Mouse (Mus musculus): Measurements from ENCODE around the gene D17H6S53E. TPM values are rescaled to one million over a fixed set of nuclear protein-coding genes. Genes with fewer than 3 reads are reported as not detected.
A peak's percentile ranks its signal among the peaks of the same experiment; 100 is the strongest.

The D17H6S53E gene
- polyA plus RNA-seq, 1 experiment from 2014 or later, result 16.3 TPM

GRCm38 (mm10) chr17:35125578-35125977 is 595 bp upstream of the D17H6S53E start:
- Histone ChIP-seq H3K4me1 (ENCODE audit: insufficient read depth, low read depth, low read length) (peaks cover 15% of the 10 kb centered on the region), H3K27me3 (replicated peaks; ENCODE audit: insufficient read depth, low read length) (no peaks in the 10 kb centered on the region), H3K4me2 (replicated peaks; ENCODE audit: low read depth, low read length) (peak overlapping the region; percentile 81), H3K27ac (ENCODE audit: low read length) (peak overlapping the region; percentile 92), H3K9me3 (ENCODE audit: low read length) (no peaks in the 10 kb centered on the region), H3K4me3 (ENCODE audit: low read depth, low read length) (peak overlapping the region; percentile 62), H3K9ac (replicated peaks; ENCODE audit: low read depth) (peak overlapping the region; percentile 68), H3K36me3 (ENCODE audit: insufficient read depth, low read length) (no peaks in the 10 kb centered on the region)
- WGBS, result 15% methylated on average over 6 of the region's 6 CpGs
- TF ChIP-seq EP300 (IDR thresholded peaks at IDR 0.05) (no peak), CTCF (IDR thresholded peaks at IDR 0.05) (no peak)
- DNase-seq (ENCODE audit: low spot score), result peak; percentile 53
- ATAC-seq, result no peak

DNA sequence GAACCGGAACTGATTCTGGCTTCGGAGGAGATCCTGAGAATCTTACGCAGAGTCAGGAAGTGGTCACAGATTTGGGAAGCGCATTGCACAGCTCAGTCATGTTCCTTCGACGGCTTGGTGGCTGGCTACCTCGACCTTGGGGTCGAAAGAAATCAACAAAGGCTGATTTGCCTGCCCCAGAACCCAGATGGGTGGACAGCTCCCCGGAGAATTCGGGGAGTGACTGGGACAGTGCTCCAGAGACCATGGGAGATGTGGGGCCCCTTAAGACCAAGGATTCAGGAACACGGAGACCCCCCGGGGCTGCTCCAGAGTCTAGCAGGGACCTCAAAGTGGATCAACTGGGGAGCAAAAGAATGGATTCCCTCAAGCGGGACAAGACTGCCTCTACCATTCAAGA is 844 bp downstream of the D17H6S53E start:
- no peaks in the 10 kb centered on the region for H3K9me3 ChIP-seq (ENCODE audit: low read length)
- 52% methylated on average over 13 of the region's 13 CpGs for WGBS
- H3K4me1 ChIP-seq (ENCODE audit: insufficient read depth, low read depth, low read length), result peaks cover 15% of the 10 kb centered on the region
- no peaks in the 10 kb centered on the region for H3K36me3 ChIP-seq (ENCODE audit: insufficient read depth, low read length)
- H3K27ac ChIP-seq (ENCODE audit: low read length), result peak overlapping the region; percentile 92; the same call in 1 of the 2 replicates
- DNase-seq (ENCODE audit: low spot score), result peak; percentile 24
- peak overlapping the region; percentile 68 for H3K9ac ChIP-seq (replicated peaks; ENCODE audit: low read depth)
- H3K4me3 ChIP-seq (ENCODE audit: low read depth, low read length), result peak overlapping the region; percentile 62
- no peak for TF ChIP-seq EP300 (IDR thresholded peaks at IDR 0.05)
- no peak for ATAC-seq
- H3K4me2 ChIP-seq (replicated peaks; ENCODE audit: low read depth, low read length), result peak overlapping the region; percentile 81
- no peaks in the 10 kb centered on the region for H3K27me3 ChIP-seq (replicated peaks; ENCODE audit: insufficient read depth, low read length)

GRCm38 (mm10) chr17:35128996-35129395 is 2.8 kb downstream of the D17H6S53E start:
- Histone ChIP-seq H3K9me3 (ENCODE audit: low read length) (no peaks in the 10 kb centered on the region), H3K9ac (replicated peaks; ENCODE audit: low read depth) (no peak overlapping the region), H3K4me2 (replicated peaks; ENCODE audit: low read depth, low read length) (no peak overlapping the region), H3K36me3 (ENCODE audit: insufficient read depth, low read length) (no peaks in the 10 kb centered on the region), H3K27me3 (replicated peaks; ENCODE audit: insufficient read depth, low read length) (no peaks in the 10 kb centered on the region), H3K27ac (ENCODE audit: low read length) (no peak overlapping the region), H3K4me1 (ENCODE audit: insufficient read depth, low read depth, low read length) (peaks cover 15% of the 10 kb centered on the region), H3K4me3 (ENCODE audit: low read depth, low read length) (no peak overlapping the region)
- ATAC-seq (no peak), DNase-seq (ENCODE audit: low spot score) (no peak)
- WGBS, result 60% methylated on average over 11 of the region's 11 CpGs
- TF ChIP-seq CTCF (IDR thresholded peaks at IDR 0.05) (no peak), EP300 (IDR thresholded peaks at IDR 0.05) (no peak)

- TF ChIP-seq CTCF (IDR thresholded peaks at IDR 0.05) (no peak), EP300 (IDR thresholded peaks at IDR 0.05) (no peak)
- Histone ChIP-seq H3K9ac (replicated peaks; ENCODE audit: low read depth) (no peak overlapping the region), H3K4me1 (ENCODE audit: insufficient read depth, low read depth, low read length) (peaks cover 10% of the 10 kb centered on the region; the same call in 1 of the 2 replicates), H3K27ac (ENCODE audit: low read length) (no peak overlapping the region), H3K4me2 (replicated peaks; ENCODE audit: low read depth, low read length) (no peak overlapping the region), H3K36me3 (ENCODE audit: insufficient read depth, low read length) (no peaks in the 10 kb centered on the region), H3K4me3 (ENCODE audit: low read depth, low read length) (no peak overlapping the region), H3K27me3 (replicated peaks; ENCODE audit: insufficient read depth, low read length) (no peaks in the 10 kb centered on the region), H3K9me3 (ENCODE audit: low read length) (no peaks in the 10 kb centered on the region)
- WGBS, result 85% methylated on average over 8 of the region's 8 CpGs
- ATAC-seq (no peak), DNase-seq (ENCODE audit: low spot score) (no peak)
Measured at GRCm38 (mm10) chr17:35131038-35131437, 4.9 kb downstream of the D17H6S53E start.

- Histone ChIP-seq H3K27ac (ENCODE audit: low read length) (no peak within 1 kb of the TSS), H3K4me2 (replicated peaks; ENCODE audit: low read depth, low read length) (no peak within 1 kb of the TSS), H3K36me3 (ENCODE audit: insufficient read depth, low read length) (no peaks in the 10 kb centered on the region), H3K4me1 (ENCODE audit: insufficient read depth, low read depth, low read length) (peaks cover 10% of the 10 kb centered on the region; the same call in 1 of the 2 replicates), H3K9me3 (ENCODE audit: low read length) (no peaks in the 10 kb centered on the region), H3K9ac (replicated peaks; ENCODE audit: low read depth) (no peak within 1 kb of the TSS), H3K4me3 (ENCODE audit: low read depth, low read length) (no peak within 1 kb of the TSS), H3K27me3 (replicated peaks; ENCODE audit: insufficient read depth, low read length) (no peaks in the 10 kb centered on the region)
- WGBS, result 74% methylated on average over 15 of the region's 15 CpGs
- DNase-seq (ENCODE audit: low spot score), result no peak
- TF ChIP-seq EP300 (IDR thresholded peaks at IDR 0.05), result no peak
- no peak for TF ChIP-seq CTCF (IDR thresholded peaks at IDR 0.05)
- no peak for ATAC-seq
Measured at GRCm38 (mm10) chr17:35131500-35132173, 5.5 kb downstream of the D17H6S53E start, which contains the start of gene Apom. Gene Apom, minus strand, starts transcription at chr17:35132050.

- 63% methylated on average over 3 of the region's 3 CpGs for WGBS
- Histone ChIP-seq H3K9me3 (ENCODE audit: low read length) (no peaks in the 10 kb centered on the region), H3K27me3 (replicated peaks; ENCODE audit: insufficient read depth, low read length) (no peaks in the 10 kb centered on the region), H3K4me1 (ENCODE audit: insufficient read depth, low read depth, low read length) (peaks cover 7% of the 10 kb centered on the region), H3K27ac (ENCODE audit: low read length) (no peak overlapping the region), H3K4me2 (replicated peaks; ENCODE audit: low read depth, low read length) (no peak overlapping the region), H3K36me3 (ENCODE audit: insufficient read depth, low read length) (no peaks in the 10 kb centered on the region), H3K9ac (replicated peaks; ENCODE audit: low read depth) (no peak overlapping the region), H3K4me3 (ENCODE audit: low read depth, low read length) (no peak overlapping the region)
- no peak for TF ChIP-seq EP300 (IDR thresholded peaks at IDR 0.05)
- TF ChIP-seq CTCF (IDR thresholded peaks at IDR 0.05), result no peak
- DNase-seq (ENCODE audit: low spot score) (no peak), ATAC-seq (no peak)
Measured at GRCm38 (mm10) chr17:35132174-35132560, 6.0 kb downstream of the D17H6S53E start.
